Mouse (Mus musculus) C2C12 (cell line): ENCODE data around the gene Gm20532. TPM values are rescaled to one million over a fixed set of nuclear protein-coding genes. Genes with fewer than 3 reads are reported as not detected.

Source experiments
- H3K27me3 ChIP-seq: one replicate; pipeline ENCODE4 v1.6.1; 2011; ENCODE audit not compliant: control insufficient read depth, insufficient read depth, insufficient read length
- H3K36me3 ChIP-seq: one replicate; pipeline ENCODE4 v1.6.1; 2011; ENCODE audit not compliant: control insufficient read depth, insufficient read depth
- H3K4me3 ChIP-seq: one replicate; pipeline ENCODE4 v1.5.1; 2011; ENCODE audit warnings: mild to moderate bottlenecking, control low read depth; ENCODE audit not compliant: poor library complexity, insufficient read depth, severe bottlenecking
- H3K79me2 ChIP-seq: one replicate; pipeline ENCODE4 v1.6.1; 2011; ENCODE audit not compliant: control insufficient read depth, insufficient read depth
- H3K79me3 ChIP-seq: one replicate; pipeline ENCODE4 v1.6.1; 2011; ENCODE audit warnings: low read depth, control low read depth
- H3ac ChIP-seq: one replicate; pipeline ENCODE3; 2011; ENCODE audit warnings: low read depth; ENCODE audit not compliant: control insufficient read depth, insufficient read length
- CEBPB ChIP-seq: IDR thresholded peaks from one replicate; pipeline ENCODE4 v1.6.1; 2011; ENCODE audit warnings: low read depth, mild to moderate bottlenecking, control low read depth, moderate library complexity
- CTCF ChIP-seq: IDR thresholded peaks from one replicate; pipeline ENCODE4 v1.5.1; 2011; ENCODE audit not compliant: control insufficient read depth, insufficient read depth, insufficient read length
- FOSL1 ChIP-seq: IDR thresholded peaks from one replicate; pipeline ENCODE4 v1.8.0; 2011; ENCODE audit warnings: mild to moderate bottlenecking, low read length; ENCODE audit not compliant: poor library complexity, insufficient read depth, severe bottlenecking
- MAX ChIP-seq: IDR thresholded peaks from one replicate; pipeline ENCODE4 v1.6.1; 2011; ENCODE audit warnings: mild to moderate bottlenecking, control low read depth
- MYOD1 ChIP-seq: IDR thresholded peaks from one replicate; pipeline ENCODE4 v1.6.1; 2011; ENCODE audit warnings: low read depth; ENCODE audit not compliant: control insufficient read depth, insufficient read length
- MYOG ChIP-seq: IDR thresholded peaks from one replicate; pipeline ENCODE4 v1.6.1; 2011; ENCODE audit not compliant: control insufficient read depth, insufficient read length; ENCODE audit errors: extremely low read depth
- USF1 ChIP-seq: IDR thresholded peaks from one replicate; pipeline ENCODE4 v1.6.1; 2011; ENCODE audit warnings: low read depth, mild to moderate bottlenecking, control low read depth, moderate library complexity
- polyA plus RNA-seq: library from polyadenylated mRNA; unstranded; fragments of >200 nt; fragmentation: generic; extraction: Trizol; gene quantifications from one replicate; pipeline ENCODE4 v1.2.1, GENCODE M21; 2012; ENCODE audit warnings: missing spikeins

Gene Gm20532
- polyA plus RNA-seq, 1 experiment = not detected

- Histone ChIP-seq H3K36me3 (no peaks in the 10 kb centered on the region), H3K79me3 (no peaks in the 10 kb centered on the region), H3K79me2 (no peaks in the 10 kb centered on the region), H3K4me3 (no peak overlapping the region), H3ac (no peak overlapping the region), H3K27me3 (no peaks in the 10 kb centered on the region)
- no peak for TF ChIP-seq USF1
- no peak for TF ChIP-seq FOSL1
- no peak for TF ChIP-seq CEBPB
- TF ChIP-seq MYOG = no peak
- no peak for TF ChIP-seq CTCF
- TF ChIP-seq MYOD1 = no peak
- no peak for TF ChIP-seq MAX
These were observed 35.0 kb upstream of the Gm20532 start for GRCm38 (mm10) chr2:26551446-26551845.

- Histone ChIP-seq H3K79me3 (no peaks in the 10 kb centered on the region), H3K4me3 (no peak overlapping the region), H3ac (no peak overlapping the region), H3K27me3 (no peaks in the 10 kb centered on the region), H3K79me2 (no peaks in the 10 kb centered on the region), H3K36me3 (no peaks in the 10 kb centered on the region)
- no peak for TF ChIP-seq MAX
- TF ChIP-seq USF1 = no peak
- TF ChIP-seq MYOG = no peak
- no peak for TF ChIP-seq MYOD1
- TF ChIP-seq CTCF = no peak
- TF ChIP-seq CEBPB = no peak
- no peak for TF ChIP-seq FOSL1
These were observed 34.4 kb upstream of the Gm20532 start for GRCm38 (mm10) chr2:26552066-26552465.

- no peak overlapping the region for H3K4me3 ChIP-seq
- H3K79me2 ChIP-seq = no peaks in the 10 kb centered on the region
- no peaks in the 10 kb centered on the region for H3K36me3 ChIP-seq
- TF ChIP-seq CTCF (no peak), MYOD1 (no peak), MAX (no peak), CEBPB (no peak), FOSL1 (no peak), USF1 (no peak)
- no peak overlapping the region for H3ac ChIP-seq
- H3K79me3 ChIP-seq = no peaks in the 10 kb centered on the region
- no peaks in the 10 kb centered on the region for H3K27me3 ChIP-seq
These were observed 32.5 kb upstream of the Gm20532 start for GRCm38 (mm10) chr2:26553904-26554303.

GRCm38 (mm10) chr2:26555076-26555475, 31.4 kb upstream of the Gm20532 start:
- H3K27me3 ChIP-seq = no peaks in the 10 kb centered on the region
- H3K79me3 ChIP-seq = no peaks in the 10 kb centered on the region
- TF ChIP-seq MYOG (no peak), FOSL1 (no peak), MYOD1 (no peak), MAX (no peak)
- H3K79me2 ChIP-seq = no peaks in the 10 kb centered on the region
- no peak overlapping the region for H3ac ChIP-seq
- no peaks in the 10 kb centered on the region for H3K36me3 ChIP-seq
- no peak overlapping the region for H3K4me3 ChIP-seq

GRCm38 (mm10) chr2:26556535-26556993, 29.9 kb upstream of the Gm20532 start:
- H3ac ChIP-seq = no peak overlapping the region
- H3K79me2 ChIP-seq = no peaks in the 10 kb centered on the region
- H3K4me3 ChIP-seq = no peak overlapping the region
- H3K79me3 ChIP-seq = no peaks in the 10 kb centered on the region
- H3K36me3 ChIP-seq = no peaks in the 10 kb centered on the region
- TF ChIP-seq MYOG = no peak
- TF ChIP-seq FOSL1 = no peak
- no peak for TF ChIP-seq MAX
- TF ChIP-seq MYOD1 = no peak
- H3K27me3 ChIP-seq = peaks cover 3% of the 10 kb centered on the region

DNA sequence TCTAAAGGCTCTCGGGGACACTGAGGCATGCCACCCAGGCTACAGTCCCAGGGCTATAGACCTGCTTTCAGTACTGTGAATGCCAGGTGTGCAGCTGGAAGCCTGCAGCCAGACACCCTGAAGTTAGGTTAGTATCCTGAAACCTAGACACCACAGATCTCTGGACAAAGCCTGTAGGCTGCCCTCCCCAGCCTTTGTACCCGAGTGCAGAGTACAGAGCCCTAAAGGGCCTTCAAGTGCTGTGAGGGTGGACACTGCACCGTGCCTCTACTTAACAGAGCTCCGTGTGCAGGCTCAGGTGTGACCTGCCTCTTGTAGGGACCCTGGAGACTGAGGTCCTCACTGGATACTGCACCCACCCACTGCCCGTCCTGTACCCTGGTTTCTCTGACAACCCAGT, 25.9 kb upstream of the Gm20532 start:
- Histone ChIP-seq H3K27me3 (peaks cover 7% of the 10 kb centered on the region), H3ac (no peak overlapping the region), H3K36me3 (no peaks in the 10 kb centered on the region), H3K79me3 (no peaks in the 10 kb centered on the region), H3K4me3 (no peak overlapping the region), H3K79me2 (no peaks in the 10 kb centered on the region)
- TF ChIP-seq MYOG = no peak
- TF ChIP-seq CEBPB = no peak
- no peak for TF ChIP-seq MYOD1
- TF ChIP-seq MAX = no peak
- TF ChIP-seq CTCF = no peak
- TF ChIP-seq USF1 = no peak
- TF ChIP-seq FOSL1 = no peak
